Mouse (Mus musculus) gastrocnemius, adult 2 months (tissue): ENCODE results near the gene Zscan4e. TPM values are rescaled to one million over a fixed set of nuclear protein-coding genes. Genes with fewer than 3 reads are reported as not detected.
"Not testable (repeated sequence)": the region's sequence is repeated elsewhere in the genome, so short reads cannot be mapped to it uniquely, and the experiment has no call there.

Experiments used
- DNase-seq: peaks from one replicate; pipeline ENCODE4 v3.0.0; 2022
- H3K27ac ChIP-seq: fragments of 200-600 bp; 2 replicates; pipeline ENCODE4 v1.8.1; 2022; ENCODE audit warnings: mild to moderate bottlenecking
- H3K4me3 ChIP-seq: fragments of 200-600 bp; 2 replicates; pipeline ENCODE4 v1.8.1; 2022; ENCODE audit warnings: mild to moderate bottlenecking, moderate library complexity
- intact Hi-C: fragments of 180-260 bp; cut with DNase I; formaldehyde crosslinking; loops from one replicate; pipeline ENCODE4 v1.15.1; 2025
- long read RNA-seq, 2 experiments: library from polyadenylated mRNA; stranded (forward); transcript quantifications; one replicate each; pipeline ENCODE4 v2.0.0; 2021
- microRNA-seq: library from miRNA; unstranded; fragments of <30 nt; microRNA quantifications from one replicate; pipeline ENCODE4 v1.2.0, GENCODE M21; 2021
- total RNA-seq, 2 experiments: library from RNA; stranded (reverse); gene quantifications; 2 replicates each; pipeline ENCODE4 v1.2.3; 2021

Zscan4e gene
- total RNA-seq: not detected
- long read RNA-seq, experiment 1: 0 reads
- long read RNA-seq, experiment 2: 0 reads

DNA sequence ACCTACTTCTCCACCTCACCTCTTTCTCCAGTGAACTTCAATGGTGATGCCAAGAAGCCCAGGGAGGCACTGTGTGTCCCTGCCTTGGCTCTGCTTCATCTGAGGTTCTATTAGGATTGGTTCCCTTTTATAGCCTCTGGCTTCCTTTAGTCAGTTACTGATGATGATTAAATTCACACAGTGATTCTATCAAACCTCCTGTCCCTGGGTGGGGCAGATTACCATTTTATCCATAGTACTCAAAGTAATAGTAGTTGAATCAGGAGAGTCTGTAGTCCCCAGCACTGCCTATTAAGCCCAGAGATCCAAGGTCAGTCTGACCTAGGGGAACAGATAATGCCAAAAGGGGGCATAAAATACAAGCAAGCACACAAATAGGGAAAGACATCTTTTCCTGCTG, at the start of gene Zscan4e:
Zscan4e (minus strand) TSS at position 101 of the 400 bp plus-strand sequence.
- H3K27ac ChIP-seq, intact Hi-C loops, DNase-seq, H3K4me3 ChIP-seq: not testable (repeated sequence)

Small RNA genes lying within 50 kb of the gene (microRNA-seq; reads per million reads assigned to microRNA genes)
- not detected for gene Gm23087
- gene Gm26248: not detected

Other genes starting within 250 kb of the Zscan4e start
- not detected for gene Zscan4-ps1, start 241.0 kb downstream of the Zscan4e start, total RNA-seq
- not detected for gene Zscan4d, start 144.5 kb downstream of the Zscan4e start, total RNA-seq
- gene Zscan4f, start 87.2 kb upstream of the Zscan4e start, total RNA-seq: not detected
- gene Zscan4-ps2, start 203.6 kb upstream of the Zscan4e start, total RNA-seq: not detected